Mouse (Mus musculus): ENCODE results near the gene Birc5.
"Not testable (repeated sequence)": the region's sequence is repeated elsewhere in the genome, so short reads cannot be mapped to it uniquely, and the experiment has no call there.

Birc5 gene

DNA sequence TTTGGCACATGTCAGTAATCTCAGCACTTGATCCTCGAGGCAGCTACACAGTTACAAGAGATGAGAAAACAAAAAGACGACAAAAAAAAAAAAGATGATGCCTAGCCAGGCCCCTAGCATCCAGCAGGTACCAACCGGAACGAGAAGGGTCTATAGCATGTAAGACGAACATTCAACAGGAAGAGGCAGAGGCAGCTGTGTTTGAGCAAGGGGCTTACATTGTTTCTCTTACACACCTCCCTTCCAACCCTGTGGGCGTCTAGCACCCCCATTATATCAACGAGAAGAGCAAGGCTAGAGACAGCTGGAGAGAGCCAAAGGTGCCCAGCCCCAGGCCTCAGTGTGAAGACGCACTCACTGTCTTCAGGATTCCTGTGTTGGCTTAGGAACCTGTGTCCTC lies 22.1 kb upstream of the Birc5 start:
- no peak for DNase-seq (ENCODE audit: low spot score)

DNA sequence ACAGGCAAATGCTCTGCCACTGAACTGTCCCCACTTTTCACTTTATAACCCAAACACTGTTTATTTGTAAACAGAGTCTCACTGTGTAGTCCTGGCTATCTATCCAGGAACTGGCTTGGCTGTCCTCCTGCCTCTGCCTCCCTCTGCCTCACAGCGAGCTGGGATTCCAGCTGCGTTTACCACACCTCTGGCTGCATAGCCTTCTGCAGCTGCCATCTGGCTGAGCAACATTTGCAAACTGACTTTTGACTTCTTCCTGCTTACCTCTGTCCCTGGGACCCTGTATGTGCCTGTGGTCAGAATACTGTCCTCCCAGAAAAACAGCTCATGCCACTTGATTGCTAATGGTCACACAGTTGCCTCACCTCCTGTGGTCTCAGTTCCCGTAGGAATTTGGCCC lies 21.7 kb upstream of the Birc5 start:
- DNase-seq (ENCODE audit: low spot score): no peak

DNA sequence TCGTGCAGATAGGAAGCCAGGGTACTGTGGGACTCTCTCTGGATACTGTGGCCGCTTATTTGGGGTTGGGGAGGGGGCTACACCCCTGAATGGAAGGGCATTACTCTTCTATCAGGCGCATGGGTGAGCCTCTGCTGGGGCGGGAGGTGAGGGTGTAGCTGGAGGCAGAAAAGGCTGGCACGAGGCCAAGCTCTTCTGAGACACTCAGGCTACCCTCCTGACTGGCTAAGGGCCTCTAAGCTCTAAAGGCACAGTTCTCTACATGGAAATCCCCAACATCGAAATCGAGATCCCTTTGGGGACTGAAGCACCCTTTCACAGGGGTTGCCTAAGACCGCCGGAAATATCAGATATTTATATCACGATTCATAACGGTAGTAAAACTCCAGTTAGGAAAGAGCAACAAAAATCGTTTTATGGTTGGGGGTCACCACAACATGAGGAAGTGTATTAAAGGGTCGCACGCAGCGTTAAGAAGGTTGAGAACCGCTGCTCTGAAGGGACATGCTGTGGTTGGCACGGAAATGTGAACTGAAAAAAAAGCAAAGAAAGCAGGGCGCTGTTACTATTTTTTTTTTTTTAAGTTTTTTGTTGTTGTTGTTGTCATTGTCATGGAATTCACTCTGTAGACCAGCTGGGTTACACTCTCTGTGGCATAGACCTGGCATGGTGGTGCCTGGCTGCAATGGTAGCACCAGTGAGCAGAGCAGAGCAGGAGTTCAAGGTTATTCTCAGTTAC lies 20.7 kb upstream of the Birc5 start:
- DNase-seq (ENCODE audit: low spot score): no peak

DNA sequence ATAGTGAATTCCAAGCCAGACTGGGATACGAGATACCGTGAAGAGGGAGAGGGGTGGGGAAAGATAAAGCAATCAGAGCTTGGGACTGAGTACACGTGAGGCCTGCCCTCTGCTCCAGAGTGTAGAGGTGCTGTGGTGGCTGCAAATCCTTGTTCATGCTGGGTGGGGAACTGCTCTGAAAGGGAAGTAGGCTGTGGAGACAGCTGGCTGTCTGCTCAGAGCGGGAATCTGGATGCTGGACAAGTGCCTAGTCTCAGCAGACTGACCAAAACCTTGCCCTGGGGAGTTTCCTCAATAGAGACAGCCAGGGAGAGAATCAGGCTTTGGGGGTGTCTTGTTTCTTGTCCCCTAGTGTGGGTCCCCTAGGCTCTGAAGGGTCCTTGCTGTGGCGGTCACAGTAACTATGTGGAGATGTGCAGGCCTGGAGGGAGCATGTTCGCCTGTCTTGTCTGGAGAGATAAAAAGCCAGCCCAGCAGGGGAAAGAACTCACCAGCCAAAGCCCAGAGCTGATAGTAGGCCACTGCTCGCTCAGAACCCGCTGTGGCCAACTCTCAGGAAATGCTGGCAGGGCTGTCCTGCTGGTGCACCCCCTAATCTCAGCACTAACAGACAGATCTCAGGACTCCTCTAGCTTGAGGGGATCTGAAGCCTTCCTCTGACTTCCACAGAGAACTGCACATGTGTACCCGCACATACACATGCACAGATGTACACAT lies 20.0 kb upstream of the Birc5 start:
- DNase-seq (ENCODE audit: low spot score): no peak

DNA sequence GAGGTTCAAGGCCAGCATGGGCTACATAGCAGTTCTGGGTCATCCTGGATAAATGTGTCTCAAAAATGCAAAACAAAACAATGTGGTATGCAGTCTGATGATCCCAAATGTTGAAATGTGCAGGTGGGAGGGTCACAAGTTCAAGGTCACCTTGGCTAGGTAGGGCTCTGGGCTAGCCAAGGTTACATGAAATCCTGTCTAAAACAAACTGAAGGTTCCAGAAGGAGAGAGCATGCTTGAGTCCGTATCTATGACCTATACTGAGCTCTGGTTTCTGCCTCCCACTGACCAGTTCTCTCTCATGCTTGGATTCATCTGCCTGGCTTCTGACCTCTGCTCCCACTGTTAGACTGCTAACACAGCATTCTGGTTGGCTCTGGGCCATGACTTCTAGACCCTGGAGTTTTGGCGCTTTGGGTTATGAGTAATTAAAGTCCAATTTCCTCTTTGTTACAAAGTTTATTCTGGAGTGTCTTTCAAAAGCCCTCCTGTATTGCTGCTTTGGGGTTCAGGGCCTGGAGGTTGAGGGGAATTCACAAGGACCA lies 19.3 kb upstream of the Birc5 start:
- DNase-seq (ENCODE audit: low spot score): no peak

DNA sequence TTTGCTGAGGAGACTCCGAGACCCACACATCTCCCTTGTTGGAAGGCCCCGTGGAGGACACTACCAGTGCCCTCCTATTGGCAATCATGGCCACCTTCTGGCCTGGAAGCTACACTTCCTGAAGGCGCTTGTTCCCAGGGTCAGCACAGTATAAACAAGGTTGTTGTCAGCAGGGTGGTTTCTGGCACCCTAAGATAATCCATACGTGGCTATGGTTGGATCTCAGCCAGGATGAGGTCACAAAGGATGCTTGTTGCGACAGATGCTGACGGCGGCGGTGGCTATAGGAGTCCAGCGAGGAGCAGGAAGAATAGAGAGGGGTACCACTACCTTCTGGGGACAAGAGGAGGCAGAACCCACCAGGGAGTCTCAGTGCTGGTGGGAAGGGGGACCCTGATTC lies 18.6 kb upstream of the Birc5 start:
- DNase-seq (ENCODE audit: low spot score): no peak

DNA sequence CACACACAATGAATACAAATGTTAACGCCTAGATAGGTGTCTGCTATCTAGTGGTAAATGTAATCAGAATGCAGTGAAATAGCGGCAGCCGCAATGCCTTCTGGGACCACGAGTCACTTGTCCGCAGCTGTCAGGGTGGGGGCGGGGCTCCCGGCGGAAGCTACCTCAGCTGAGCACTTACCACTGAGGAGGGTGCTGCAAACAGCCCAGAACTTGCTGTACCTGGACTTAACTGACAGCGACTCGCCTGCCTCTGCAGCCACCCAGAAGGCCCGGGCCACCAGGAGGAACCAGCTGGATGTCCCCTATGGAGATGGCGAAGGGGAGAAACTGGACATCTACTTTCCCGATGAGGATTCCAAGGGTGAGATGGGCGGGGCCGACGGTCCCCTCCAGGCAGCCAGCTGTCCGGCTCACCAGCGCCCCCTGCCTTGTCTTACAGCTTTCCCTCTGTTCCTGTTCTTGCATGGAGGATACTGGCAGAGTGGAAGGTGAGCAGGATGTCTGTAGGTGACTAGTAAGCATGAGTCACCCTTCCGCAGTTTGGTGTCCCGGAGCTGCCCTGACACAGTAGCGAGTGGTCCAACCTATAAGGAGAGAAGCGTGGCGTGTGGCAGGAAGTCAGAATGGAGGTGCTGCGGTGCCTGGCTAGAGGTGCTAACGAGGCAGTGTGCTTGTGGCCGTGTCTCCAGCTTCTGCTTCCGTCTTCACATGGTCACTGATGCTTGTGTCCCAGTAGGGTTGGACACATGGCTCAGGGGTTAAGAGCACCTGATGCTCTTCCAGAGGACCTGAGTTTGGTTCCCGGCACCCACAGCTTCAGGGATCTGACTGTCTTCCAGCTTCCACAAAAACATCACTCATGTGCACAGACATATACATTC lies 16.7 kb upstream of the Birc5 start:
- peak; percentile 88 for DNase-seq (ENCODE audit: low spot score)

DNA sequence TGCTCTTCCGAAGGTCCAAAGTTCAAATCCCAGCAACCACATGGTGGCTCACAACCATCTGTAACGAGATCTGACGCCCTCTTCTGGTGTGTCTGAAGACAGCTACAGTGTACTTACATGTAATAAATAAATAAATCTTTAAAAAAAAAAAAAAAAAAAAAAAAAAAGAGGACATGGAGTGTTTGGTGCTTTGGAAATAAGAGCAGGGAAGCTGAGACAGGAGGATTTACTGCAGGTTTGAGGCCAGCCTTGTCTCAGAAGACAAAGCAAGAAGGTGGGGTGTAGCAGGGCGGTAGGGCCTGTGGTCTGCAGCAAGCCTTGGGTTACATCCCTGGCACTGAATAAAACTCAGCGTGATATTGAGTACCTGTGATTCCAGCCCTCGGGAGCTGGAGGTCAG lies 15.5 kb upstream of the Birc5 start:
- DNase-seq (ENCODE audit: low spot score): not testable (repeated sequence)

DNA sequence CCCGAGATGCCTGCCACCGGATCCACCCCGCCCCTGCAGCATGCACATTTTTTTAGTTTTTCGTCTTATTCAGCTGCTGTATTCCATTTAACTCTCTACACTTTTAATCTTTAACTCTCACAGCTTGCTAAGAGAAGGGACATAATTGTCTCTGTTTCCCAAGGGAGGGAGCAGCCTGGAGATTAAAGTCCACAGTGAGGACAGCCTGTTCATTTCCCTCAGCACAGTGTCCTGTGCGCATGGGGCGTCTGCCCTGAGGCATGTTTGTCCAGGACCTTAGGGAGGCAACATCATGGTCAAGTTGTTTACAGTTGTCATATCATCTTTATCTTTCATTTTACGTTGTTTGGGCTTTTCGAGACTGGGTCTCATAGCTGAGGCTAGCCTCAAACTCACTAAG lies 15.0 kb upstream of the Birc5 start:
- no peak for DNase-seq (ENCODE audit: low spot score)

DNA sequence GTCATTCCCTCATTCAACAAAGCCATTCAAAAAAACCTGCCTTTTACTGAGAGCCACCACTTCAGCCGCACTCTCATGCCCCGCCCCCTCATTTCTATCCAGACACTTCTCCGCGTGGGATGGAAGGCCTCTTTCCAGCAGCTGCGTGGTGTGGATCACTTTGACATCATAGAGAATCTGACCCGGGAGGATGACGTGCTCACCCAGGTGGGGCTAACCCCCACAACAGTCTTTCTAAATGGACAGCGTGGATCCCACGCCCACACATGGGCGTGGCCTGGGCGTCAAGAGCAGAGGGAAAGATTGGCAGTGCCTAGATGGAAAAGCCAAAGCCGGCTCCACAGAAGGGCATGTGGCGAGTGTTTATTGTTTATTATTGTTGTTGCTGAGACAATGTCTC lies 12.7 kb upstream of the Birc5 start:
- DNase-seq (ENCODE audit: low spot score): no peak

DNA sequence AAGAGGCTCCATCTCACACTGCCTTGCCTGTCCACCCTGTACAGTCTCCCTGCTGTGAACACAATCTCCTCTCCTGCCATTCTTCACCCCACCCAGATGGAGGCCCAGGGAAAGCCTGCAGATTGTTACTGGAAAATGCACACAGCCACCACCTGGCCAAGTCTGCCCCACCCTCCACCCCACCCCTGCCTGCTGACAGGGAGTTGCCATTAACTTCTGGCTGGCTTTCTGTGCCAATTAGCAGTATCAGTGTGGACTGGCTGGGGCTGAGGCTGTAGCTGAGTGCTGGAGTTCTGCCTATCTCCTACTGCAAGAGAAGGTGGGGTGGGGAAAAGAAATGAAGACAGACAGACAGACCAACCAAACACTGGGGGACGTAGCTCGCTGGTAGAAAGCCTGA lies 10.5 kb upstream of the Birc5 start:
- no peak for DNase-seq (ENCODE audit: low spot score)

DNA sequence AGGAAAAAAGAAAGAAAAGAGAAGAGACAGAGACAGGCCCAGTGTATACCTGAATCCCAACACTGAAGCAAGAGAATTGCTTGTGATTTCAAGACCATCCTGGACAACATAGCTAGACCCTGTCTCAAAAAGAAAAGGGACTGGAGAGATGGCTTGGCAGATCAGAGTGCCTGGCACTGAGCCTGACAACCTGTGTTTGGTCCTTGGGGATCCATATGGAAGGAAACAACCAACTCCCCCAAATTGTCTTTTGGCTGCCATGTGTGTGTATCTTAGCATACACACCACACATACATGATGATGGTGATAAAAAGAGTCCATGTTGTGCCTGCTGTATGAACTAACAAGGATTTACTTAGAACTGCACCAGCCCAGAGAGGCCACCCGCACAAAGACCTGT lies 10.0 kb upstream of the Birc5 start:
- DNase-seq (ENCODE audit: low spot score): no peak

DNA sequence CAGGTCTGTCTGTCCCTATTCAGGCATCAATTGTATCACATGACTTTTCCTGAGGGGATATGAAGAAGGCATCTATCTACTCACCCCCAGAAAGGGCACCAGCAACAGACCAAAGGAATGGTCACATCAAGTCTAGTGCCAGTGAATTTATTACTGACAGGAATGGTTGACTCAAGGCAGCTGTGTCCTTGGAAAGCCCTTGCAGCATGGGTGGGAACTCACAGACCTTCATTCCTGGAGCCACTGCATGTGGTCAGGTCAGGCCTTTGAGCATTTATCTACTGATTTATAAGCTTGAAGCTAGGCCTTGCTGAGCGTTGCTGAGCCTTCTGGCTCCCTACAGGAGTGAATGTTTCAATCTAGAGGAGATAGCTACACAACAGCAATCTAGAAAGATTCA lies 8.1 kb upstream of the Birc5 start:
- DNase-seq (ENCODE audit: low spot score): no peak

DNA sequence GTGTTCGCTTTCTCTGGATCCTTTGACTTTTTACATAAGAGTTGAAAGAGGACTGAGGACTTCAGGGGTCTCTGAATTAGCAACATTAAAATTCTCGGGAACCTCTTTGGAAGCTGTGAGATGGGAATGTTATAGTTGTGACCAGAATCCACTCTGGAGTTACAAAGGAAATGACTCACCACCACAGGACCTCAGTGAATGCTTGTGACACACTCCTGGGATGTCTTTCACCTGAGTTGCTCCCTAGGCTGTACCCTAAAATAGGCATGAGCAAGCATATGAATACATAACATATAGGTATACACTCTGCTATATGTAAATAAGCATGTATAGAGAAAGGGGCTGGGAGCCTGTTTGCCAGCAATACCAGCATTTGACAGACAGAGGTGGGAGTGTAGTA lies 5.6 kb upstream of the Birc5 start:
- no peak for DNase-seq (ENCODE audit: low spot score)

DNA sequence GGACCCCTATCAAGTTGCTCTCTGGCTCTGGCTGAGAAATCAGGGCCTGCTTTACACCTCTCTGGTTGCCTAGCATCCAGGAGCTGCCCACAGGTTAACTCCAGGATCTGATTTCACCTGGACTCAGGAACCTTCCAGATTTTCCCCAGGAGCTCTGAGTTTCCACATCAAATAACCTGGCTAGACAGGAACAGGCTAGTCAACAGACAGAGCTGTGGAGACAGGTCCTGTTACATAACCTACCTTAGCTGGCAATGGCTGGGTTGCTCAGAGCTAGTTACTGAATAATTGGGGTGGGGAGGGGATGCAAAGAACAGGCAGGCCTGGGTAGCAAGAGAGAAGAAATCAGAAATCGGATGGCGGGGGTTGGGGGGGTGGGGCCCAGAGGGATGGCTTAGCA lies 4.1 kb upstream of the Birc5 start:
- no peak for DNase-seq (ENCODE audit: low spot score)

DNA sequence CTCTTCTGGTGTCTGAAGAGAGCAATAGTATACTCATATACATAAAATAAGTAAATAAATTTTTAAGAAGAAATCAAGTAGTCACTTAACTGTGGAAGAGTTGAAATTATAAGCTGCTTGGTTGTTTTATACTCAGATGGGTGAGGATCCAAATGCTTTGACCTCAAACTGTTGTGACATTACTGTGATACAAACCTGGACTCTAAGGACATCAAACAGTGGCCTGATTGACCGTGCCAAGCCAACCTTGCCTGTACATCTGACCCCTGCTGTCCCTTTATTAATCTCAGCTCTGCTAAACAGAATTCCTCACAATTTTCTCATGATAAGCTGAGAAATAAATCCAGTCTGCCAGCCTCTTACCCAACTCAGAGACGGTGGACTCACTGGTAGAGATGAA lies 3.4 kb upstream of the Birc5 start:
- DNase-seq (ENCODE audit: low spot score): no peak

DNA sequence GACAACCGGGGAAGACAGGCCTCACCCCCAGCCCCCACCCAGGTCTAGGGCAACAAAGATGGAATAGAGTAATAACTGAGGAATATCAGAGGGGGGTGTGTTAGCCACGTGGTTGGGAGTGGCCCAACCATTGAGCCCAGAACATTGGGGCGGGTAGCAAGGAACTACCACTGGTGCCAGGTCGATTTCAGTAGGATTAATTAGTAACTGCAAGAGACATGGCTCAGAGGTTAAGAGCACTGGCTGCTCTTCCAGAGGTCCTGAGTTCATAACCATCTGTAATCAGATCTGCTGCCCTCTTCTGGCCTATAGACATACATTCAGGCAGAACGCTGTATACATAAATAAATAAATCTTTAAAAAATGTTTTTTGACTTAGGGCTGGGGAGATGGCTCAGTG lies 2.4 kb upstream of the Birc5 start:
- DNase-seq (ENCODE audit: low spot score): no peak

DNA sequence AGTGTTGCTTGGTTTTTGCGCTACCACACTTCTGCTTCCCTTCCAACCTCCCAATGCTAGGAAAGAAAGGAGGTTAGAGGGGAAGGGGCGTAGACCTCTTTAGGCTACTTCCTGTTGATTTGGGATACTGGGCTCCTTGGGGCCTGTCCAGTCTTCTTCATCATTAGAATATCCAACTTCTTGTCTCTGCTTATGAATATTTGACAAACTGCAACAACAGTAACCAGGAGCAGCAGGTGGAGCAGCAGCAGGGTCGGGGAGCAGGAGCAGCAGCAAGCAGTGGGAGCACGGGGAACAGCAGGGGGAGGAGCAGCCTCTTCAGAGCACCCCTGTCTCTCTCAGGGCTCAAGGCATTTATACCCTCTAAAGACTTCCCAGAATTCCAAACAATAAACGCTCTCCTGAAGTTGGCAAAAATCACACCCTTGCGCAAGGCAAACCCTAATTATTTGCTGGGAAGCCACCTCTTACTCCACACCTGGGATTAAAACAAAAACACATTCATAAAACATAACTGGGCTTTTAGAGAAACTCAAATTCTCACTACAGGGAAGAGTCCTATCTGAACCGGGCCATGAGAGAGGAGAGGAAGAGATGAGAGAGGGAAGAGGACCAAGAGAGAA lies 1.3 kb upstream of the Birc5 start:
- no peak for DNase-seq (ENCODE audit: low spot score)

DNA sequence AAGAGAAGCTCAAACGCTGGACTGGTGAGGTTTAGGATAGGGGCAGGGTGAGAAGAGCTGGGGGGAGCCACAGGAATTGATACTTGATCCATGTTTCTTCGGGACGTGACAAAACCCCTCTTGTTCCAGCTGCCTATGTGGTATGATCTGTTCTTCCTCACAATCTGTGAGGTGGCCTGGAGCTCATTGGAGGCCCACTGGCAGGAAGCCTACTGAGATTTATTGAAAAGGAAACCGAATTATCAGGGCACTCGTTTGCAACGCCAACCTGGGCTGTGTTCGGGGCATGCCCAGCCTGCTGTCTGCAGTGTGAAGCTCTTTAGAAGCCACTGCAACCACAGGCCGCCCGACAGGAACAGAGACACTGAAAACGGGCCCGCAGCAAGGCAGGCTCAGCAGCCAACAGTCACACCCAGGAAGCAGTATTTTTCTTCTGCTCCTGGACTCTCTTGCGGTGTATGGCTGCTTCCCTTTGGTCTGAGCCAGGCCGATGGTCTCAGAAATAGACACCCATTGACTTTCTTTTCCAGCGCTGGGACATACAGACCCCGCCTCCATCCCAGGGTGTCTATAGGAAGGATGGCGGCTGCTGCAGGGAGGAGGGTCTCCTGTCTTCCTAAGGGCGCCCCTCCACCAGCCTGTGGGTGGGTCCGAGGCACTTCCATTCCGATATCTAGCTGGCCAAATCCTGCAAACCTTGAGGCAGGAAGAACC lies 623 bp upstream of the Birc5 start:
- no peak for DNase-seq (ENCODE audit: low spot score)

DNA sequence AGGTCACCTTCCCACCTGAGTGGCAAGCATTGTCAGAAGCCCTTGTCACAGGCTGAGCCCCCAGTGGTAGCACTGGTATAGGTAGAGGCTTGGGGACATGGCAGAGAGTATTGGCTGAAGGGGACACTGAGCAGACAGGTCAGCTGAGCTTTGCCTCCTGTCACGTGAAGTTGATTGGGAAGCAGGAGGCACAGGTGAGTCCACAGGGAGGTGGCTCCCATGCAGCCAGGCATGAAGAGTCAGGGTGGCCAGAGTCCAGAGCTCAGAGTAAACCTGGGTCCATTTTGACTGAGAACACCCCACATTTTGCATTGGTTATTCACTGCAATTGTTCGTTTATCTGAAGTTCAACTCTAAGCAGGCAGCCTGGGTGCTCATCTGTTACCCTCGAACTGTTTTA lies 3.8 kb downstream of the Birc5 start:
- no peak for DNase-seq (ENCODE audit: low spot score)

DNA sequence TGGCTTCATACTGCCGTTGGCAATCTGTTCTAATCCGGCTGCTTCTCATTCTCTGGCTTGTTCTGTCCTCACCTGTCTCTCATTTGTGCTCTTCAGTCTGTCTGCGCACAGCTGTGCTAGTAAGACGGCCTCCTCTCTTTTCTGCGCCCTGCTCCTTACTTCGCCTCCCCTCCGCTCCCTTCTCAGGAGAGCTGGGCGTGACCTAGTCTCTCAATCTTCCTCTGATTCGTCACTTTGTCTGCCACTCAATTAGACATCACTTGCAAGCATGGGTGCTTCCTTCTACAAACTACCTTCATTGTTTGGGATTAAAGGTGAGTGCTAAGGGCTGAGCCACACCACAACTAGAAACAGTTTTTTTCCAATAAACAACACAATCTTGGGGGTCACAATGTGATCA lies 5.2 kb downstream of the Birc5 start:
- DNase-seq (ENCODE audit: low spot score): no peak

DNA sequence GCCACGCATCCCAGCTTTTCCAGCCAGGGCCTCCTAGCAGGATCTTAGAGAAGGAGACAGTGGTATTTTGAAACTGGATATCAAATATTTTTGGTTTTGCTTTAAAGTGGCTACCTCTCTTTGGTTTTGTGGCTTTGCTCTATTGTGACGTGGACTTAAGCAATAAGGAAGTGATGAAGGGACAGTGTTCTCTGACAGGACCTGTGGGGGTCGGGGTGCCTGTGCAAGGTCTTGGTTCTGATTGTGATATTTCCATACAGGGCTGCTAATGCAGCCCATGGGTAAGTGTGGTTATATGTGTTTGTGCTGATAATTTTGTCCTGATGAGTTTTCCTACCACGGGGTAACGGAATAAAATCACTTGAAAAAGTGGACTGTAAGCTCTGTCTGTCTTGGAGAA lies 6.3 kb downstream of the Birc5 start:
- no peak for DNase-seq (ENCODE audit: low spot score)
